Mouse (Mus musculus) neural tube, embryonic 15.5 days (tissue): ENCODE results near the gene Lca5l. TPM values are rescaled to one million over a fixed set of nuclear protein-coding genes. Genes with fewer than 3 reads are reported as not detected.
"Not testable (repeated sequence)": the region's sequence is repeated elsewhere in the genome, so short reads cannot be mapped to it uniquely, and the experiment has no call there.

Experiments used
- ATAC-seq: fragments of 200-750 bp; cut with Nextera tagmentation; 2 replicates; pipeline ENCODE4 v1.8.0; 2017; ENCODE audit warnings: mild to moderate bottlenecking, moderate TSS enrichment, moderate library complexity; ENCODE audit not compliant: low FRiP score
- H3K27ac ChIP-seq: fragments of 300-500 bp; sonication (generic); replicated peaks from 2 replicates; pipeline ENCODE4 v1.5.1; 2015; ENCODE audit warnings: mild to moderate bottlenecking, inconsistent platforms
- H3K27me3 ChIP-seq: fragments of 300-500 bp; sonication (generic); replicated peaks from 2 replicates; pipeline ENCODE4 v1.6.1; 2015; ENCODE audit warnings: inconsistent platforms
- H3K36me3 ChIP-seq: fragments of 300-500 bp; sonication (generic); 2 replicates; pipeline ENCODE4 v1.6.1; 2015; ENCODE audit warnings: inconsistent platforms
- H3K4me1 ChIP-seq: fragments of 300-500 bp; sonication (generic); 2 replicates; pipeline ENCODE4 v1.6.1; 2015; ENCODE audit warnings: inconsistent platforms
- H3K4me2 ChIP-seq: fragments of 300-500 bp; sonication (generic); 2 replicates; pipeline ENCODE4 v1.6.1; 2015; ENCODE audit warnings: inconsistent platforms, mild to moderate bottlenecking, moderate library complexity
- H3K4me3 ChIP-seq: fragments of 300-500 bp; sonication (generic); replicated peaks from 2 replicates; pipeline ENCODE4 v1.5.1; 2015; ENCODE audit warnings: mild to moderate bottlenecking, inconsistent platforms
- H3K9ac ChIP-seq: fragments of 300-500 bp; sonication (generic); replicated peaks from 2 replicates; pipeline ENCODE4 v1.6.1; 2015; ENCODE audit warnings: mild to moderate bottlenecking, inconsistent platforms
- H3K9me3 ChIP-seq: fragments of 300-500 bp; sonication (generic); replicated peaks from 2 replicates; pipeline ENCODE4 v1.6.1; 2016; ENCODE audit warnings: inconsistent platforms
- WGBS: fragments of 180-500 bp; shearing (Covaris S2); methylation state at CpG from one replicate; pipeline ENCODE4 v1.1.7; 2015; ENCODE audit warnings: mixed read lengths; 5-methylcytosine and 5-hydroxymethylcytosine counted together
- polyA plus RNA-seq: library from polyadenylated mRNA; unstranded; fragments of >200 nt; fragmentation: Nextera tagmentation; extraction: Ambion mirVana; gene quantifications from 2 replicates; pipeline ENCODE4 v1.2.1, GENCODE M21; 2015

Gene Lca5l
- polyA plus RNA-seq, 1 experiment from 2014 or later, result 1.9 TPM

GRCm38 (mm10) chr16:96145814-96146213 is 46.3 kb downstream of the Lca5l start:
- Histone ChIP-seq H3K36me3 (no peaks in the 10 kb centered on the region), H3K9me3 (no peaks in the 10 kb centered on the region), H3K27me3 (no peaks in the 10 kb centered on the region), H3K4me3 (peak overlapping the region; percentile 80), H3K27ac (peak overlapping the region; percentile 82), H3K4me2 (peak overlapping the region; percentile 67), H3K9ac (peak overlapping the region; percentile 74), H3K4me1 (peaks cover 39% of the 10 kb centered on the region)
- peak; percentile 22 for ATAC-seq
- WGBS, result 2% methylated on average over 5 of the region's 5 CpGs

- Histone ChIP-seq H3K9ac (peak within 1 kb of the TSS; percentile 74), H3K27ac (peak within 1 kb of the TSS; percentile 82), H3K4me1 (peaks cover 39% of the 10 kb centered on the region), H3K36me3 (no peaks in the 10 kb centered on the region), H3K9me3 (no peaks in the 10 kb centered on the region), H3K4me3 (peak within 1 kb of the TSS; percentile 80), H3K27me3 (no peaks in the 10 kb centered on the region), H3K4me2 (peak within 1 kb of the TSS; percentile 67)
- peak; percentile 96 for ATAC-seq
- WGBS, result under 1% methylated on average over 68 of the region's 68 CpGs
Measured at GRCm38 (mm10) chr16:96145110-96145800, 46.8 kb downstream of the Lca5l start, which contains the start of gene Wrb. TSS of gene Wrb (plus strand) at chr16:96145407.

GRCm38 (mm10) chr16:96144748-96145109 is 47.3 kb downstream of the Lca5l start:
- not testable (repeated sequence) for H3K27ac ChIP-seq, H3K36me3 ChIP-seq, H3K9me3 ChIP-seq, H3K9ac ChIP-seq, H3K27me3 ChIP-seq
- 26% methylated on average over 6 of the region's 6 CpGs for whole genome bisulfite sequencing
- H3K4me3 ChIP-seq, result peak overlapping the region; percentile 80
- peak; percentile 21 for ATAC-seq
- H3K4me2 ChIP-seq, result peak overlapping the region; percentile 30
- H3K4me1 ChIP-seq, result peaks cover 39% of the 10 kb centered on the region

GRCm38 (mm10) chr16:96128466-96128865 is 63.6 kb downstream of the Lca5l start:
- H3K4me2 ChIP-seq, result peak overlapping the region; percentile 69
- ATAC-seq, result no peak
- H3K9me3 ChIP-seq, result no peaks in the 10 kb centered on the region
- peak overlapping the region; percentile 89 for H3K9ac ChIP-seq
- H3K36me3 ChIP-seq, result peaks cover 23% of the 10 kb centered on the region
- peak overlapping the region; percentile 80 for H3K4me3 ChIP-seq
- peaks cover 35% of the 10 kb centered on the region for H3K4me1 ChIP-seq
- WGBS, result 1% methylated on average over 9 of the region's 9 CpGs
- peak overlapping the region; percentile 100 for H3K27ac ChIP-seq
- no peaks in the 10 kb centered on the region for H3K27me3 ChIP-seq

GRCm38 (mm10) chr16:96127657-96128344 is 64.3 kb downstream of the Lca5l start, which contains the start of gene Hmgn1:
TSS of gene Hmgn1 (minus strand) at chr16:96127729.
- peak; percentile 98 for ATAC-seq

GRCm38 (mm10) chr16:96127288-96127656 is 64.8 kb downstream of the Lca5l start:
- no peaks in the 10 kb centered on the region for H3K27me3 ChIP-seq
- H3K9me3 ChIP-seq, result no peaks in the 10 kb centered on the region
- H3K4me1 ChIP-seq, result peaks cover 35% of the 10 kb centered on the region
- peak; percentile 73 for ATAC-seq
- H3K4me2 ChIP-seq, result peak overlapping the region; percentile 77
- H3K9ac ChIP-seq, result peak overlapping the region; percentile 91
- peaks cover 34% of the 10 kb centered on the region for H3K36me3 ChIP-seq
- peak overlapping the region; percentile 80 for H3K4me3 ChIP-seq
- H3K27ac ChIP-seq, result peak overlapping the region; percentile 100
- under 1% methylated on average over 43 of the region's 52 CpGs for WGBS

More at GRCm38 (mm10) chr16:96127657-96128344, 64.3 kb downstream of the Lca5l start, which contains the start of gene Hmgn1:
- H3K4me3 ChIP-seq, result peak within 1 kb of the TSS; percentile 80
- no peaks in the 10 kb centered on the region for H3K27me3 ChIP-seq
- peaks cover 35% of the 10 kb centered on the region for H3K4me1 ChIP-seq
- H3K9me3 ChIP-seq, result no peaks in the 10 kb centered on the region
- peak within 1 kb of the TSS; percentile 77 for H3K4me2 ChIP-seq
- peak within 1 kb of the TSS; percentile 91 for H3K9ac ChIP-seq
- WGBS, result under 1% methylated on average over 55 of the region's 72 CpGs
- H3K27ac ChIP-seq, result peak within 1 kb of the TSS; percentile 100
- H3K36me3 ChIP-seq, result peaks cover 29% of the 10 kb centered on the region

GRCm38 (mm10) chr16:96126684-96127171 is 65.3 kb downstream of the Lca5l start:
- Histone ChIP-seq H3K36me3 (peaks cover 35% of the 10 kb centered on the region), H3K4me2 (peak overlapping the region; percentile 77), H3K27ac (peak overlapping the region; percentile 100), H3K9ac (peak overlapping the region; percentile 91), H3K27me3 (no peaks in the 10 kb centered on the region), H3K4me1 (peaks cover 35% of the 10 kb centered on the region), H3K9me3 (no peaks in the 10 kb centered on the region), H3K4me3 (peak overlapping the region; percentile 80)
- WGBS, result 6% methylated on average over 19 of the region's 19 CpGs
- ATAC-seq, result no peak

GRCm38 (mm10) chr16:96120022-96120623 is 71.9 kb downstream of the Lca5l start:
- H3K4me1 ChIP-seq, result peaks cover 12% of the 10 kb centered on the region
- WGBS, result 82% methylated on average over 4 of the region's 4 CpGs
- no peak for ATAC-seq
- no peak overlapping the region for H3K4me2 ChIP-seq
- H3K4me3 ChIP-seq, result no peak overlapping the region
- no peaks in the 10 kb centered on the region for H3K9me3 ChIP-seq
- H3K27me3 ChIP-seq, result no peaks in the 10 kb centered on the region
- no peak overlapping the region for H3K9ac ChIP-seq
- peaks cover 65% of the 10 kb centered on the region for H3K36me3 ChIP-seq
- H3K27ac ChIP-seq, result no peak overlapping the region

- H3K4me3 ChIP-seq, result no peak overlapping the region
- no peak overlapping the region for H3K9ac ChIP-seq
- no peak overlapping the region for H3K27ac ChIP-seq
- H3K36me3 ChIP-seq, result peaks cover 19% of the 10 kb centered on the region
- 54% methylated on average over 4 of the region's 4 CpGs for WGBS
- no peaks in the 10 kb centered on the region for H3K9me3 ChIP-seq
- H3K27me3 ChIP-seq, result no peaks in the 10 kb centered on the region
- H3K4me2 ChIP-seq, result no peak overlapping the region
- no peak for ATAC-seq
- H3K4me1 ChIP-seq, result no peaks in the 10 kb centered on the region
Measured at GRCm38 (mm10) chr16:96114729-96115128, 77.3 kb downstream of the Lca5l start.

GRCm38 (mm10) chr16:96112769-96113168 is 79.3 kb downstream of the Lca5l start:
- Histone ChIP-seq H3K27ac (no peak overlapping the region), H3K27me3 (no peaks in the 10 kb centered on the region), H3K9ac (no peak overlapping the region), H3K4me1 (no peaks in the 10 kb centered on the region), H3K4me2 (no peak overlapping the region), H3K36me3 (peaks cover 2% of the 10 kb centered on the region; the same call in 1 of the 2 replicates), H3K9me3 (no peaks in the 10 kb centered on the region), H3K4me3 (no peak overlapping the region)
- no peak for ATAC-seq
- WGBS, result 56% methylated on average over 2 of the region's 2 CpGs

GRCm38 (mm10) chr16:96110655-96111345 is 81.3 kb downstream of the Lca5l start:
- Histone ChIP-seq H3K36me3 (no peaks in the 10 kb centered on the region), H3K4me2 (no peak overlapping the region), H3K27ac (no peak overlapping the region), H3K9me3 (no peaks in the 10 kb centered on the region), H3K4me3 (no peak overlapping the region), H3K27me3 (no peaks in the 10 kb centered on the region), H3K4me1 (no peaks in the 10 kb centered on the region), H3K9ac (no peak overlapping the region)
- no peak for ATAC-seq
- WGBS, result 87% methylated on average over 5 of the region's 5 CpGs
